Mouse (Mus musculus): ENCODE measurements around the gene Wipi1. TPM values are rescaled to one million over a fixed set of nuclear protein-coding genes. Genes with fewer than 3 reads are reported as not detected.

The Wipi1 gene
- polyA plus RNA-seq, 1 experiment from 2014 or later: 9.9 TPM

DNA sequence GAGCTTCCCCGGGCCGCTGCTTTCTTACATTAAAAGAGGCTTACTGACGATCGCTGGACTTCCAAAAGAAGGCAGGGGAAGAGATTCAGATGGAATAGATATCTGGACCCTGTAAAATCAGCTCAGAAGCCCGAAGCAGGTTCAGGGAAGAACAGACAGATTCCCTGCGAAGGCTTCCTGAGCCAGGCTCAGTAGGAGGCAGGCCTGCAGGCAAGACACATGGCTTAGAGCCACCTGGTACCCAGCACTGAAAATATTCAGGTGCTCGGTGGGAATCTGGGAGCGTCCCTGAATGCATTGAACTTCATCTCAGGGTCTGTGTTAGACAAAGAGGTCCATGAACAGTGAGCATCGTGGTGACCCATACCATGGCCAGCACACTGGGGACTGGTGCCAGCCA is 31.8 kb downstream of the Wipi1 start:
- no peaks in the 10 kb centered on the region for H3K9me3 ChIP-seq (ENCODE audit: control insufficient read depth, low read length)
- WGBS: 81% methylated on average over 9 of the region's 9 CpGs
- ATAC-seq (ENCODE audit: low FRiP score, low TSS enrichment): no peak
- H3K36me3 ChIP-seq (ENCODE audit: control insufficient read depth, insufficient read depth, low read length): no peaks in the 10 kb centered on the region
- H3K9ac ChIP-seq (replicated peaks; ENCODE audit: low read length): no peak overlapping the region
- H3K27me3 ChIP-seq (ENCODE audit: control insufficient read depth, insufficient read depth, low read length): no peaks in the 10 kb centered on the region
- no peak overlapping the region for H3K4me2 ChIP-seq (ENCODE audit: low read length)
- no peak for DNase-seq
- no peak overlapping the region for H3K27ac ChIP-seq (replicated peaks; ENCODE audit: low read depth, low read length)
- no peak overlapping the region for H3K4me3 ChIP-seq (replicated peaks; ENCODE audit: low read depth, low read length)
- no peaks in the 10 kb centered on the region for H3K4me1 ChIP-seq (ENCODE audit: control insufficient read depth, insufficient read depth, low read length)

DNA sequence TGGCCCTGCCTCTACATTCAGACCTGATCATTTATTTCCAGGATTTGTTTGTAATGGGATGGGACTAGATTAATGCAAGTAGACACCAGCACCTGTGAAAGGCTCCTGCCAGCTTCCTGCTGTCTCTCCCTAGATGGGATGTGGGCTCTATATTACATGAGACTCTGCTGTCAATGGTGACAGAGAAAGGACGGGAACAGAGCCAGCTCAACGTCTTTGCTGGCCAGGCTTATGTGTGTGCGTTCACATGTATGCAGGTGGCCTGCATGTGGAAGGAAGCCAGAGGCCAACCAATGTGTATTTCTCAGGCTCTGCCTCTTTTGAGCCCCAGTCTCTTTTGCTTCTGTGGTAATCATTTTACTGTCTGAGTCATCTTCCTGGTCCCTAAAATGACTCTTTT is 33.2 kb downstream of the Wipi1 start:
- Histone ChIP-seq H3K27me3 (ENCODE audit: control insufficient read depth, insufficient read depth, low read length) (no peaks in the 10 kb centered on the region), H3K36me3 (ENCODE audit: control insufficient read depth, insufficient read depth, low read length) (no peaks in the 10 kb centered on the region), H3K4me3 (replicated peaks; ENCODE audit: low read depth, low read length) (no peak overlapping the region), H3K9me3 (ENCODE audit: control insufficient read depth, low read length) (no peaks in the 10 kb centered on the region), H3K4me2 (ENCODE audit: low read length) (no peak overlapping the region), H3K27ac (replicated peaks; ENCODE audit: low read depth, low read length) (no peak overlapping the region), H3K9ac (replicated peaks; ENCODE audit: low read length) (no peak overlapping the region), H3K4me1 (ENCODE audit: control insufficient read depth, insufficient read depth, low read length) (no peaks in the 10 kb centered on the region)
- WGBS: 85% methylated on average over 3 of the region's 3 CpGs
- no peak for ATAC-seq (ENCODE audit: low FRiP score, low TSS enrichment)
- no peak for DNase-seq

- Histone ChIP-seq H3K9ac (replicated peaks; ENCODE audit: low read length) (no peak overlapping the region), H3K27ac (replicated peaks; ENCODE audit: low read depth, low read length) (no peak overlapping the region), H3K4me1 (ENCODE audit: control insufficient read depth, insufficient read depth, low read length) (no peaks in the 10 kb centered on the region), H3K27me3 (ENCODE audit: control insufficient read depth, insufficient read depth, low read length) (no peaks in the 10 kb centered on the region), H3K4me3 (replicated peaks; ENCODE audit: low read depth, low read length) (no peak overlapping the region), H3K4me2 (ENCODE audit: low read length) (no peak overlapping the region), H3K9me3 (ENCODE audit: control insufficient read depth, low read length) (no peaks in the 10 kb centered on the region), H3K36me3 (ENCODE audit: control insufficient read depth, insufficient read depth, low read length) (no peaks in the 10 kb centered on the region)
- 89% methylated on average over 6 of the region's 6 CpGs for WGBS
- no peak for DNase-seq
- no peak for ATAC-seq (ENCODE audit: low FRiP score, low TSS enrichment)
Measured at GRCm38 (mm10) chr11:109575832-109576231, 35.9 kb downstream of the Wipi1 start.

DNA sequence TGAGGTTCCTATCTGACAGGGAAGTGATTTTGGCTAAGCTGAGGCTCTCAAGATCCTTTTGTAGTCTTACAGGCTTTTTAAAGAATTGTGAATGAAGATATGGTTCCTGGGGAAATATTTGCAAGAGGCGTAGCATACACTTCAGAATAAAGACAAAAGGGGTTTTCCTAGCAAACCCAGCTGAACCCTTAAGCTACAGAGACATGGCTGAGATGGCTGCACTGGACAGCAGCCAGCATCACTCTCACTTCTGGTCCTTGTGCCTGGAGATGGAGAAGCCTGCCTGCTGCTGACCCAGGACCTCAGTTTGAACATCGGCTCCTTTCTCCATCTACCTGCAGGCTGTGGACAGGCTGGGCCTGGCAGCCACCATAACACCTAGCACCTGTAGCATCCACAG is 37.2 kb downstream of the Wipi1 start:
- Histone ChIP-seq H3K4me1 (ENCODE audit: control insufficient read depth, insufficient read depth, low read length) (no peaks in the 10 kb centered on the region), H3K27ac (replicated peaks; ENCODE audit: low read depth, low read length) (no peak overlapping the region), H3K36me3 (ENCODE audit: control insufficient read depth, insufficient read depth, low read length) (no peaks in the 10 kb centered on the region), H3K4me3 (replicated peaks; ENCODE audit: low read depth, low read length) (no peak overlapping the region), H3K9me3 (ENCODE audit: control insufficient read depth, low read length) (no peaks in the 10 kb centered on the region), H3K27me3 (ENCODE audit: control insufficient read depth, insufficient read depth, low read length) (no peaks in the 10 kb centered on the region), H3K4me2 (ENCODE audit: low read length) (no peak overlapping the region), H3K9ac (replicated peaks; ENCODE audit: low read length) (no peak overlapping the region)
- ATAC-seq (ENCODE audit: low FRiP score, low TSS enrichment): no peak
- DNase-seq: no peak
- 88% methylated on average over 2 of the region's 2 CpGs for WGBS

DNA sequence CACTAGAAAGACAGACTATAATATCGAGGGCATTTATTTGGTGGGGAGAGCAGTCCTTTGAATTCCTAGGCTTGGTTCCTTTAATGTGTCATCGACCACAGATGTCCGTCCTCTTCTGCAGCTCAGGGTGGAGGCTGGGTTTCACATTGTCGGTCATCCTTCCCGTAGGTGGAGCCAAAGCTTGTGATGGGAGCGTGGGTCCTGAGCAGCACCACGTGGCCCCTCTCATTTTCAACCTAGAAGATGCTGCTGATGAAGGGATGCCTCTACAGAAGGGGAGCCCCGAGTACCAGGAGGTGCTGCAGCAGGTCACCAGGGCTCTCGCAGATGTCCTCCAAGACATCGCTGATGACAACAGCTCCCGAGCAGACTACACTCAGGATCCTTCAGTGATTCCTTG is 39.7 kb downstream of the Wipi1 start:
- no peak for DNase-seq
- H3K9me3 ChIP-seq (ENCODE audit: control insufficient read depth, low read length): no peaks in the 10 kb centered on the region
- no peak overlapping the region for H3K27ac ChIP-seq (replicated peaks; ENCODE audit: low read depth, low read length)
- H3K4me3 ChIP-seq (replicated peaks; ENCODE audit: low read depth, low read length): no peak overlapping the region
- H3K36me3 ChIP-seq (ENCODE audit: control insufficient read depth, insufficient read depth, low read length): no peaks in the 10 kb centered on the region
- WGBS: 86% methylated on average over 11 of the region's 11 CpGs
- no peak for ATAC-seq (ENCODE audit: low FRiP score, low TSS enrichment)
- H3K4me2 ChIP-seq (ENCODE audit: low read length): no peak overlapping the region
- H3K27me3 ChIP-seq (ENCODE audit: control insufficient read depth, insufficient read depth, low read length): no peaks in the 10 kb centered on the region
- no peak overlapping the region for H3K9ac ChIP-seq (replicated peaks; ENCODE audit: low read length)
- H3K4me1 ChIP-seq (ENCODE audit: control insufficient read depth, insufficient read depth, low read length): no peaks in the 10 kb centered on the region

DNA sequence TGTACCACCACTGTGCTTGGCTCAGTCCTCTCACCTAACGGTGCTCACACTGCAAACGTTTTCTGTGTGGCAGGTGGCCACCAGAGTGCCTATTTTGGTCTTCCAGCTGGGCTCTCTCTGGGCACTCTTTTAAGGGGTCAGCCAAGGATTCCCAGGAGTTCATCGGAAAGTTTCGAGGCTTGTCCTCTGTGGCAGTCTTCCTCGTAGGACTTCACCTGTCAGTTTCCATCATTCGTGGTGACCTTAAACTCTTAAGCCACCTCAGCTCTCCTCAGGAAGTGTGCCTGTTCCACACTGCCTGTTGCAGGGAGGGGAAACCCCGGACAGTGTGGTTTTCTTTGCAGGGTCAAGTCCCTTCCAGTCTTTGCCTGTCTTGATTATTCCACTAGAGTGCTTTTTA is 42.0 kb downstream of the Wipi1 start:
- Histone ChIP-seq H3K9me3 (ENCODE audit: control insufficient read depth, low read length) (no peaks in the 10 kb centered on the region), H3K27me3 (ENCODE audit: control insufficient read depth, insufficient read depth, low read length) (no peaks in the 10 kb centered on the region), H3K36me3 (ENCODE audit: control insufficient read depth, insufficient read depth, low read length) (no peaks in the 10 kb centered on the region), H3K4me3 (replicated peaks; ENCODE audit: low read depth, low read length) (no peak overlapping the region), H3K9ac (replicated peaks; ENCODE audit: low read length) (no peak overlapping the region), H3K4me2 (ENCODE audit: low read length) (no peak overlapping the region), H3K4me1 (ENCODE audit: control insufficient read depth, insufficient read depth, low read length) (no peaks in the 10 kb centered on the region), H3K27ac (replicated peaks; ENCODE audit: low read depth, low read length) (no peak overlapping the region)
- 71% methylated on average over 7 of the region's 7 CpGs for WGBS
- ATAC-seq (ENCODE audit: low FRiP score, low TSS enrichment) (no peak), DNase-seq (no peak)

GRCm38 (mm10) chr11:109569007-109569618 is 42.7 kb downstream of the Wipi1 start:
- Histone ChIP-seq H3K27me3 (ENCODE audit: control insufficient read depth, insufficient read depth, low read length) (no peaks in the 10 kb centered on the region), H3K27ac (replicated peaks; ENCODE audit: low read depth, low read length) (no peak overlapping the region), H3K4me1 (ENCODE audit: control insufficient read depth, insufficient read depth, low read length) (no peaks in the 10 kb centered on the region), H3K9ac (replicated peaks; ENCODE audit: low read length) (no peak overlapping the region), H3K36me3 (ENCODE audit: control insufficient read depth, insufficient read depth, low read length) (no peaks in the 10 kb centered on the region), H3K9me3 (ENCODE audit: control insufficient read depth, low read length) (no peaks in the 10 kb centered on the region), H3K4me3 (replicated peaks; ENCODE audit: low read depth, low read length) (no peak overlapping the region), H3K4me2 (ENCODE audit: low read length) (no peak overlapping the region)
- 58% methylated on average over 12 of the region's 12 CpGs for WGBS
- DNase-seq (no peak), ATAC-seq (ENCODE audit: low FRiP score, low TSS enrichment) (no peak)

DNA sequence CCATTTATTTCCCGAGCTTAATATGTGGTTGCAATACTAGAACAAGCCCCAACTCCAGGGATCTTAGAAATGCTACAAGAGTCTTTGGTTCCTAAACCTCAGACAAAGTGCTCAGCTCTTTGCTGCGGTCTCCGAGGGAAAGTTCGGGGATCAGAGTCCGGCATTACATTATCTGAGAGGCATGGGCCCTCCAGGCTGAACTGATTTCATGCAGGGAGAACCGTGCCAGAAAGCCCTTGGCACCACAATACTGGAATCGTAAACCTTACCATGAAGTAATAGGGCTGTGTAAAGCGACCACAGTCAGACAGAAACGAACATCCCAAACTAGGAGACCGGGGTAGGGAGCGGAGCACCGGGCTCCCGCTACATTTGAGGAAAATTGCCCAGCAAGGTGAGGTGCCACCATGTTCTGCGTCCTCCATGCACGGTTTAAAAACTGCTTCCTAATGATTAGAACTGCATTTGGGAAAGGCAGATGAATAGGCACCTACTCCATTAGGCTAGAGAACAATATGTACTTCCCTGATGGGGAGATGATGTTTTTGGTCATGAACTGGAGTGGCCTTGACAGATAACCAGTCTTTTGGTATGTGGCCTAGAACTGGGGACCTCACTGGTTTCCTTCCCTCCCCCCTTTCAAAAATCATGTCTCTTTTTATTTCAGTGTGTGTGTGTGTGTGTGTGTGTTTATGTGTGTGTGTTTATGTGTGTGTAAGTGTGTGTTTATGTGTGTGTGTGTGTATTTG is 47.1 kb downstream of the Wipi1 start:
- H3K4me1 ChIP-seq (ENCODE audit: control insufficient read depth, insufficient read depth, low read length): no peaks in the 10 kb centered on the region
- H3K9ac ChIP-seq (replicated peaks; ENCODE audit: low read length): no peak overlapping the region
- no peak for DNase-seq
- no peak overlapping the region for H3K4me2 ChIP-seq (ENCODE audit: low read length)
- ATAC-seq (ENCODE audit: low FRiP score, low TSS enrichment): no peak
- H3K9me3 ChIP-seq (ENCODE audit: control insufficient read depth, low read length): no peaks in the 10 kb centered on the region
- H3K27ac ChIP-seq (replicated peaks; ENCODE audit: low read depth, low read length): no peak overlapping the region
- H3K27me3 ChIP-seq (ENCODE audit: control insufficient read depth, insufficient read depth, low read length): no peaks in the 10 kb centered on the region
- 84% methylated on average over 15 of the region's 15 CpGs for WGBS
- no peak overlapping the region for H3K4me3 ChIP-seq (replicated peaks; ENCODE audit: low read depth, low read length)
- H3K36me3 ChIP-seq (ENCODE audit: control insufficient read depth, insufficient read depth, low read length): no peaks in the 10 kb centered on the region

DNA sequence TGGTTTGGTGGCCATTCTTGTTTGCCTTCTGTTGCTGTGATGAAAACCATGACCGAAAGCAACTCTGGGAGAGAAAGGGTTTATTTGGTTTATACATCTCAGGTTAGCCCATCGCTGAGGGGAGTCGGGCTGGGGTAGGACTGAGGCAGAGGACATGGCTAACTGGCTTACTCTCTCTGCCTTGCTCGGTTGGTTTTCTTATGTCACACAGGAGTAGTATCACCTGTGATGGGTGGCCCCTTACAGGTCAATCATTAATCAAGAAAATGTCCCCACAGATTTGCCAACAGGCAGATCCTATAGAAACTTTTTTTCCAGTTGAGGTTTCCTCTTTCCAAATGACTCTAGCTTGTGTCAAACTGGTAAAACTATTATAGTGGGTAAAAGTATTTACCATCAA is 48.1 kb downstream of the Wipi1 start:
- no peaks in the 10 kb centered on the region for H3K36me3 ChIP-seq (ENCODE audit: control insufficient read depth, insufficient read depth, low read length)
- H3K27me3 ChIP-seq (ENCODE audit: control insufficient read depth, insufficient read depth, low read length): no peaks in the 10 kb centered on the region
- DNase-seq (no peak), ATAC-seq (ENCODE audit: low FRiP score, low TSS enrichment) (no peak)
- H3K4me2 ChIP-seq (ENCODE audit: low read length): no peak overlapping the region
- H3K27ac ChIP-seq (replicated peaks; ENCODE audit: low read depth, low read length): no peak overlapping the region
- no peak overlapping the region for H3K9ac ChIP-seq (replicated peaks; ENCODE audit: low read length)
- no peaks in the 10 kb centered on the region for H3K4me1 ChIP-seq (ENCODE audit: control insufficient read depth, insufficient read depth, low read length)
- no peaks in the 10 kb centered on the region for H3K9me3 ChIP-seq (ENCODE audit: control insufficient read depth, low read length)
- 94% methylated on average over 4 of the region's 4 CpGs for WGBS
- no peak overlapping the region for H3K4me3 ChIP-seq (replicated peaks; ENCODE audit: low read depth, low read length)
